11 mouse cellular contexts compared by ENCODE assay signal in the genomic region with DNA sequence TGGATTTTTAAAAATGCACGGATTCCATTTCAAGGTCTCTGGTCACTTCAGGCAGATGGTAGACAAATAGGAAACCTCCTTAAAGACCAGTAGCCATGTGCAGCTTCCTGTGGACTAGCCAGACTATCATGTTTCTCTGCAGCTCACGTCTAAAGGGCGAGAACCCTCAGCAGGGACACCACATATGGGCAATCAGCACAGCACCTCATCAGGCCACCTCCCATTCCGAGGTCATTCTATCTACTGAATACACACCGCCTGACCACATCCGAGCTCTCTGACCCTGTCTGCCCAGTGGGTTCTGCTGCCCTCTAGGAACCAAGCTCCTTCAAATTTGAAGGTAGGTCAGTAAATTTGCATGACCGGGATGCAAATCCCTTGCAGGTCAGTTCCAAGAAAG. TPM values are rescaled to one million over a fixed set of nuclear protein-coding genes. Genes with fewer than 3 reads are reported as not detected.
A peak's percentile ranks its signal among the peaks of the same experiment; 100 is the strongest.
DNase-seq lines count a peak whose midpoint lies in the region; ATAC-seq and TF ChIP-seq lines count a peak whose summit lies in the region.
"Had no signal": no experiment of that assay in that cellular context is flagged by ENCODE, and none has a peak within 500 bp of the region (broad histone marks: within the 10 kb centered on the region; RNA-seq: fewer than 3 reads in every experiment).

No protein-coding gene starts in this region.

- H3K27me3 ChIP-seq in stomach, embryonic 14.5 days (ENCODE audit: control insufficient read depth, insufficient read depth, low read length) = no peaks in the 10 kb centered on the region
- no peaks in the 10 kb centered on the region for H3K27me3 ChIP-seq in stomach, postnatal 0 days (ENCODE audit: control insufficient read depth, insufficient read depth, low read length)

- peak overlapping the region; percentile 49 for H3K27ac ChIP-seq in stomach, embryonic 14.5 days (ENCODE audit: low read length)
- H3K27ac ChIP-seq in stomach, postnatal 0 days (replicated peaks) = no peak overlapping the region

- ATAC-seq in stomach, embryonic 14.5 days (ENCODE audit: insufficient number of reproducible peaks, insufficient read depth, low FRiP score, low read depth) = no peak
- ATAC-seq in stomach, postnatal 0 days (ENCODE audit: low FRiP score, low TSS enrichment) = no peak

- H3K4me2 ChIP-seq in stomach, embryonic 14.5 days (replicated peaks; ENCODE audit: low read depth, low read length) = no peak overlapping the region
- H3K4me2 ChIP-seq in stomach, postnatal 0 days (replicated peaks; ENCODE audit: low read depth) = no peak overlapping the region

- H3K9me3 ChIP-seq in stomach, embryonic 14.5 days (ENCODE audit: control insufficient read depth, low read depth, low read length) = no peaks in the 10 kb centered on the region
- H3K9me3 ChIP-seq in stomach, postnatal 0 days (ENCODE audit: control insufficient read depth, low read length) = no peaks in the 10 kb centered on the region

- 33% methylated on average over 7 of the region's 7 CpGs for WGBS in stomach, embryonic 14.5 days
- WGBS in stomach, postnatal 0 days = 57% methylated on average over 7 of the region's 7 CpGs

- no peak overlapping the region for H3K9ac ChIP-seq in stomach, embryonic 14.5 days (replicated peaks; ENCODE audit: low read depth, low read length)
- H3K9ac ChIP-seq in stomach, postnatal 0 days (ENCODE audit: low read length) = no peak overlapping the region

- no peaks in the 10 kb centered on the region for H3K36me3 ChIP-seq in stomach, embryonic 14.5 days (ENCODE audit: control insufficient read depth, insufficient read depth, low read length)
- H3K36me3 ChIP-seq in stomach, postnatal 0 days (ENCODE audit: control insufficient read depth, insufficient read depth, low read length) = no peaks in the 10 kb centered on the region

- DNase-seq in heart, adult 11 months = peak; percentile 95
- DNase-seq in heart, adult 8-10 months (ENCODE audit: low spot score) = no peak
- DNase-seq in stomach, postnatal 0 days (ENCODE audit: low spot score) = no peak
- DNase-seq in liver = peak; percentile 40
- DNase-seq in testis, postnatal 10 days (ENCODE audit: low spot score) = no peak
- DNase-seq in layer of hippocampus, adult 8-10 months (ENCODE audit: low spot score in 2 of 2) = no peak
- no peak for DNase-seq in embryo, embryonic 9.5 days (ENCODE audit: extremely low spot score)
- DNase-seq: cerebellum, adult 9-11 months; retina, postnatal 1 day had no signal

- H3K4me3 ChIP-seq in stomach, embryonic 14.5 days (ENCODE audit: low read depth, low read length) = no peak overlapping the region
- no peak overlapping the region for H3K4me3 ChIP-seq in stomach, postnatal 0 days (ENCODE audit: low read depth, low read length)
- H3K4me3 ChIP-seq: erythroblast, embryonic 14.5 days had no signal

- TF ChIP-seq EP300 in stomach, postnatal 0 days (optimal IDR thresholded peaks at IDR 0.05) = no peak

- H3K4me1 ChIP-seq in stomach, embryonic 14.5 days (ENCODE audit: control insufficient read depth, insufficient read depth, low read length) = peaks cover 30% of the 10 kb centered on the region
- H3K4me1 ChIP-seq in stomach, postnatal 0 days (replicated peaks; ENCODE audit: control insufficient read depth, insufficient read depth) = peaks cover 13% of the 10 kb centered on the region; the same call in 1 of the 2 replicates

- no peak for TF ChIP-seq CTCF in stomach, postnatal 0 days (IDR thresholded peaks at IDR 0.05; ENCODE audit: low read depth)

RNA-seq across cellular contexts. Expression of a gene that starts 35.4 kb away (rescaled TPM):
- total RNA-seq in heart, adult 8-10 months (2022) = 10 to 100 TPM; 40.6 to 54.7 (median 46.2) TPM
- 13.6 and 13.7 TPM in 2 replicates for polyA plus RNA-seq in stomach, embryonic 14.5 days (2014; fragmentation: Nextera tagmentation; extraction: Ambion mirVana)
- 3.7 and 4.3 TPM in 2 replicates for polyA plus RNA-seq in stomach, postnatal 0 days (2015; fragmentation: Nextera tagmentation; extraction: Ambion mirVana)
- 10 to 100 TPM; 31.8 to 34.5 (median 32.9) TPM for total RNA-seq in layer of hippocampus, adult 8-10 months (2022)

Comparison
In these comparisons a context has a peak if more than half of its experiments do, and no peak if none do; other contexts are left out.
1. DNase-seq: peak in heart, adult 11 months (single experiment) and liver (single experiment); none in heart, adult 8-10 months (single experiment), stomach, postnatal 0 days (single experiment), testis, postnatal 10 days (single experiment), layer of hippocampus, adult 8-10 months (0 of 2) and embryo, embryonic 9.5 days (single experiment).